Mouse (Mus musculus) forebrain, embryonic 11.5 days (tissue): ENCODE data around the gene Pgrmc1. TPM values are rescaled to one million over a fixed set of nuclear protein-coding genes. Genes with fewer than 3 reads are reported as not detected.
"Not testable (repeated sequence)": the region's sequence is repeated elsewhere in the genome, so short reads cannot be mapped to it uniquely, and the experiment has no call there.

Experiments used
- ATAC-seq: fragments of 200-750 bp; cut with Nextera tagmentation; replicated peaks from 2 replicates; pipeline ENCODE4 v1.8.0; 2017; ENCODE audit warnings: moderate TSS enrichment; ENCODE audit not compliant: low FRiP score
- DNase-seq: peaks from one replicate; pipeline ENCODE4 v3.0.0-alpha.2; 2017; ENCODE audit warnings: low spot score
- H3K27ac ChIP-seq: fragments of 300-500 bp; sonication (generic); 2 replicates; pipeline ENCODE4 v1.5.1; 2014; ENCODE audit warnings: low read depth, low read length
- H3K27me3 ChIP-seq: fragments of 300-500 bp; sonication (generic); 2 replicates; pipeline ENCODE4 v1.6.1; 2014; ENCODE audit warnings: mild to moderate bottlenecking, low read length, mixed read lengths; ENCODE audit not compliant: control insufficient read depth, insufficient read depth
- H3K36me3 ChIP-seq: fragments of 300-500 bp; sonication (generic); 2 replicates; pipeline ENCODE4 v1.6.1; 2014; ENCODE audit warnings: mild to moderate bottlenecking, low read length, moderate library complexity, mixed read lengths; ENCODE audit not compliant: control insufficient read depth, insufficient read depth
- H3K4me1 ChIP-seq: fragments of 300-500 bp; sonication (generic); replicated peaks from 2 replicates; pipeline ENCODE4 v1.6.1; 2014; ENCODE audit warnings: low read length, mixed read lengths; ENCODE audit not compliant: control insufficient read depth, insufficient read depth
- H3K4me2 ChIP-seq: fragments of 300-500 bp; sonication (generic); 2 replicates; pipeline ENCODE4 v1.6.1; 2014; ENCODE audit warnings: low read depth, mild to moderate bottlenecking, low read length, moderate library complexity, mixed read lengths; ENCODE audit not compliant: severe bottlenecking
- H3K4me3 ChIP-seq: fragments of 300-500 bp; sonication (generic); 2 replicates; pipeline ENCODE4 v1.5.1; 2014; ENCODE audit warnings: low read depth, low read length
- H3K9ac ChIP-seq: fragments of 300-500 bp; sonication (generic); 2 replicates; pipeline ENCODE4 v1.6.1; 2014; ENCODE audit warnings: low read length
- H3K9me3 ChIP-seq: fragments of 300-500 bp; sonication (generic); 2 replicates; pipeline ENCODE4 v1.6.1; 2016; ENCODE audit warnings: low read length, mixed read lengths; ENCODE audit not compliant: control insufficient read depth
- WGBS: fragments of 180-500 bp; shearing (Covaris S2); extraction: QIAGEN DNeasy Blood & Tissue Kit; methylation state at CpG from one replicate; pipeline ENCODE4 v1.1.7; 2014; 5-methylcytosine and 5-hydroxymethylcytosine counted together
- polyA plus RNA-seq: library from polyadenylated mRNA; unstranded; fragments of >200 nt; fragmentation: Nextera tagmentation; extraction: Ambion mirVana; gene quantifications from 2 replicates; pipeline ENCODE4 v1.2.1, GENCODE M21; 2014

Pgrmc1 gene
- polyA plus RNA-seq: 382 and 393 TPM in 2 replicates

GRCm38 (mm10) chrX:36597707-36598389 is at the start of gene Pgrmc1:
Gene Pgrmc1, plus strand, starts transcription at chrX:36598206.
- peak; percentile 94 for ATAC-seq
- no peaks in the 10 kb centered on the region for H3K9me3 ChIP-seq
- H3K4me3 ChIP-seq: peak within 1 kb of the TSS; percentile 61
- peak; percentile 90 for DNase-seq
- peak within 1 kb of the TSS; percentile 53 for H3K27ac ChIP-seq
- peak within 1 kb of the TSS; percentile 77 for H3K9ac ChIP-seq
- WGBS: 27% methylated on average over 36 of the region's 45 CpGs
- no peaks in the 10 kb centered on the region for H3K4me1 ChIP-seq
- H3K4me2 ChIP-seq: peak within 1 kb of the TSS; percentile 59
- H3K27me3 ChIP-seq: no peaks in the 10 kb centered on the region
- no peaks in the 10 kb centered on the region for H3K36me3 ChIP-seq

GRCm38 (mm10) chrX:36548798-36549197 is 49.2 kb upstream of the Pgrmc1 start:
- no peak overlapping the region for H3K9ac ChIP-seq
- no peak overlapping the region for H3K4me3 ChIP-seq
- H3K36me3 ChIP-seq: no peaks in the 10 kb centered on the region
- H3K27me3 ChIP-seq: no peaks in the 10 kb centered on the region
- H3K4me1 ChIP-seq: no peaks in the 10 kb centered on the region
- H3K27ac ChIP-seq: no peak overlapping the region
- H3K4me2 ChIP-seq: no peak overlapping the region
- 82% methylated on average over 5 of the region's 5 CpGs for WGBS
- no peak for ATAC-seq
- DNase-seq: no peak
- H3K9me3 ChIP-seq: no peaks in the 10 kb centered on the region

- Histone ChIP-seq H3K27ac (peak overlapping the region; percentile 53), H3K4me3 (no peak overlapping the region), H3K4me1 (no peaks in the 10 kb centered on the region), H3K4me2 (no peak overlapping the region), H3K27me3 (no peaks in the 10 kb centered on the region), H3K9me3 (no peaks in the 10 kb centered on the region), H3K9ac (no peak overlapping the region), H3K36me3 (no peaks in the 10 kb centered on the region)
- WGBS: 25% methylated on average over 5 of the region's 5 CpGs
- DNase-seq (peak; percentile 62), ATAC-seq (peak; percentile 65; the same call in 1 of the 2 replicates)
These were observed 47.1 kb upstream of the Pgrmc1 start for GRCm38 (mm10) chrX:36550906-36551305.

- Histone ChIP-seq H3K36me3 (no peaks in the 10 kb centered on the region), H3K4me3 (no peak overlapping the region), H3K9me3 (no peaks in the 10 kb centered on the region), H3K27me3 (no peaks in the 10 kb centered on the region), H3K4me1 (no peaks in the 10 kb centered on the region), H3K4me2 (no peak overlapping the region), H3K27ac (peak overlapping the region; percentile 53), H3K9ac (no peak overlapping the region)
- WGBS: 38% methylated on average over 6 of the region's 6 CpGs
- ATAC-seq (no peak), DNase-seq (no peak)
These were observed 46.7 kb upstream of the Pgrmc1 start for GRCm38 (mm10) chrX:36551351-36551750.

GRCm38 (mm10) chrX:36552055-36552587 is 45.9 kb upstream of the Pgrmc1 start:
- WGBS: 38% methylated on average over 5 of the region's 5 CpGs
- Histone ChIP-seq H3K9ac (no peak overlapping the region), H3K4me3 (no peak overlapping the region), H3K27ac (peak overlapping the region; percentile 18; the same call in 1 of the 2 replicates), H3K9me3 (no peaks in the 10 kb centered on the region), H3K27me3 (no peaks in the 10 kb centered on the region), H3K36me3 (no peaks in the 10 kb centered on the region), H3K4me1 (no peaks in the 10 kb centered on the region), H3K4me2 (no peak overlapping the region)
- DNase-seq (peak; percentile 55), ATAC-seq (peak; percentile 81)

- no peak overlapping the region for H3K4me3 ChIP-seq
- WGBS: 77% methylated on average over 3 of the region's 3 CpGs
- no peaks in the 10 kb centered on the region for H3K27me3 ChIP-seq
- no peak overlapping the region for H3K27ac ChIP-seq
- no peaks in the 10 kb centered on the region for H3K36me3 ChIP-seq
- H3K9me3 ChIP-seq: no peaks in the 10 kb centered on the region
- H3K9ac ChIP-seq: no peak overlapping the region
- H3K4me2 ChIP-seq: no peak overlapping the region
- no peak for DNase-seq
- no peak for ATAC-seq
- H3K4me1 ChIP-seq: no peaks in the 10 kb centered on the region
These were observed 45.3 kb upstream of the Pgrmc1 start for GRCm38 (mm10) chrX:36552715-36553114.

GRCm38 (mm10) chrX:36555196-36555595 is 42.8 kb upstream of the Pgrmc1 start:
- H3K36me3 ChIP-seq, H3K9ac ChIP-seq, DNase-seq, ATAC-seq, H3K9me3 ChIP-seq, H3K4me3 ChIP-seq, H3K4me1 ChIP-seq, H3K27ac ChIP-seq, H3K27me3 ChIP-seq, H3K4me2 ChIP-seq: not testable (repeated sequence)
- WGBS: 68% methylated on average over 2 of the region's 2 CpGs

GRCm38 (mm10) chrX:36560170-36560569 is 37.8 kb upstream of the Pgrmc1 start:
- Histone ChIP-seq H3K4me2 (no peak overlapping the region), H3K27ac (no peak overlapping the region), H3K9me3 (no peaks in the 10 kb centered on the region), H3K36me3 (no peaks in the 10 kb centered on the region), H3K4me3 (no peak overlapping the region), H3K27me3 (no peaks in the 10 kb centered on the region), H3K9ac (no peak overlapping the region), H3K4me1 (no peaks in the 10 kb centered on the region)
- ATAC-seq (no peak), DNase-seq (no peak)
- WGBS: 92% methylated on average over 4 of the region's 4 CpGs

- Histone ChIP-seq H3K4me1 (no peaks in the 10 kb centered on the region), H3K27me3 (no peaks in the 10 kb centered on the region), H3K9ac (no peak overlapping the region), H3K9me3 (no peaks in the 10 kb centered on the region), H3K36me3 (no peaks in the 10 kb centered on the region), H3K27ac (no peak overlapping the region), H3K4me3 (no peak overlapping the region), H3K4me2 (no peak overlapping the region)
- DNase-seq: peak; percentile 82
- WGBS: 14% methylated on average over 7 of the region's 7 CpGs
- ATAC-seq: no peak
These were observed 36.4 kb upstream of the Pgrmc1 start for GRCm38 (mm10) chrX:36561650-36562049.
